Mouse (Mus musculus): ENCODE results near the gene Zfp365. TPM values are rescaled to one million over a fixed set of nuclear protein-coding genes. Genes with fewer than 3 reads are reported as not detected.

The Zfp365 gene
- polyA plus RNA-seq, 1 experiment from 2014 or later, result 2.4 TPM

DNA sequence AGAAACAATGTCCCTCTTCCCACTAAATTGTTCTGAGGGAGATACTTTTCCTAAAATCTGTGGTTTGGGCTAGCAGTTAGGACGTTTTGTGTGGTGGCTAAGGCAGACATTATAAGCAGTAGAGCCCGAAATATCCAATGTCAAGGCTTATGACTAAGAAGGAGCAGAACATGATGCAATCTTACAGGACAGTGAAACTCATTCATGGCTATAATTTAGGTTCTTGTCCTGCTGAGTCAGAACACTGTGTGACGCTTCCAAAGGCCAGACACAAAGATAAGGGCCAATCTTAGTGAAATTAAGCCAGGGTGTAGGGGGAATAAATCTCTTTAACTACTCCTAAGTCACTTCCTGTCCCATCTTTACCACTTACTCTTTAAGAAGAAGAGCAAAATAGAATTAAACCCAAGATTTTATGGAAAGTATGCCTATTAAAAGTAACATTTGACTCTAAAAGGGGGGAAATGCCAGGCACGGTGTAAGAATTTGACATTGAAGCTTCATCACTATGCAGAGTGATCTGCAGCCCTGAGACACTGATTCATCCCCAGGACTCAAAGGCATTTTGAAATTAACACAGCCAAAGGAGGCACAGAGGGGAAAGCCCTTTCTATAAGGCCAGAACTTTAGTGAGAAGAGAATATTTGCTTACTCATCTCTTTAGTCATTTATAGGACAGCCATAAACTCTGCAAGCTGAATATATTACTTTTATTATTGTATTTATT is 13.3 kb downstream of the Zfp365 start:
- Histone ChIP-seq H3K4me1 (replicated peaks) (no peaks in the 10 kb centered on the region), H3K27me3 (no peaks in the 10 kb centered on the region)

DNA sequence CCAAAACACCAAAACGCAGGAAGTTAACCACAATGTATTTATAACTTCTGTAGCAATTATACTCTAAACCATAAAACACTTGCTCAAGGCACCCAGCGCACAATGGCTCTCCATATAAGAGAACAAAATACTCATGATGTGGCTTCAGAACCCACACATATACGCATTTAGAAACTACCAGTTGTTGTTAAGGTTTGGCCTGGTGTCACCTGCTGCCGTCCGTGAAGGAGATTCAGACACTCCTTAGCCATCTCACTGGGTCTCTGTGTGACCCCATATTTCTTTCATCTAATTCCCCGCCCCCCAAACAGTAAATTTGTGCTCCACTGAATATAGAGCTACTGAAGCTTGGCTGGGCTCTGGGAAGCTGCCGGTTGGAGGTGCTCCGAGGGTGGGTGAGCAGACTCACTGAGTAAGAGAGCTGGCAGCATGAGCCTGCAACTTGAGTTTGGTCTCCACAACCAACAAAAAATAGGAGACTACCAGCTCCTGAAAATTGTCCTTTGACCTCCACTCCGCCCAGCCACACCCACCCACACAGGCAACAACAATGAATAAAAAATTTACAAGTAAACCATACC is 14.0 kb downstream of the Zfp365 start:
- Histone ChIP-seq H3K36me3 (no peaks in the 10 kb centered on the region), H3K9me3 (no peaks in the 10 kb centered on the region), H3K27me3 (no peaks in the 10 kb centered on the region), H3K4me3 (no peak overlapping the region), H3K27ac (no peak overlapping the region), H3K4me2 (no peak overlapping the region), H3K4me1 (replicated peaks) (peaks cover 4% of the 10 kb centered on the region; the same call in 1 of the 2 replicates), H3K9ac (no peak overlapping the region)
- no peak for ATAC-seq (ENCODE audit: low FRiP score)
- WGBS, result 95% methylated on average over 9 of the region's 9 CpGs

More for the DNA sequence above, 13.3 kb downstream of the Zfp365 start:
- H3K4me2 ChIP-seq, result no peak overlapping the region
- H3K36me3 ChIP-seq, result no peaks in the 10 kb centered on the region
- H3K9ac ChIP-seq, result no peak overlapping the region
- ATAC-seq (ENCODE audit: low FRiP score), result no peak
- H3K9me3 ChIP-seq, result no peaks in the 10 kb centered on the region
- no peak overlapping the region for H3K27ac ChIP-seq
- 83% methylated on average over 4 of the region's 4 CpGs for WGBS
- no peak overlapping the region for H3K4me3 ChIP-seq

DNA sequence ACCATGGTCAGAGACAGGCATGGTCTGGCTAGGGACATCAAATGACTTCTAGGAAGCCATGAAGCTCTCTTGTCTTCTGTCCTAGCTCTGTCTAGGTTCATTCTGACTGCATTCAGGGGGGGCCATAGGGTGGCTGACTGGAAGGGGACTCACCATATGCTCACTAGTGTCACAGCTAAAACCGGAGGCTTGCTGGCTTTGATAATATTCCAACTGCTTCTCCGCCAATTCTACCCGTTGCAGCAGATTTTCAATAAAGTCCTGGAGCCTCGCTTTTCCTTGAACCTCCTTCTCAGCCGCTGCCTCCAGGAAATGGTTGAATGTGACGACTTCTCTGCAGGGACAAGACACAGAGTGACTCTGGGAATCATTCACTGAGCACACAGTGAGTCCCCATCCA is 15.2 kb downstream of the Zfp365 start:
- 88% methylated on average over 6 of the region's 6 CpGs for WGBS
- no peaks in the 10 kb centered on the region for H3K27me3 ChIP-seq
- H3K27ac ChIP-seq, result no peak overlapping the region
- H3K4me3 ChIP-seq, result no peak overlapping the region
- H3K4me1 ChIP-seq (replicated peaks), result peaks cover 4% of the 10 kb centered on the region; the same call in 1 of the 2 replicates
- no peak overlapping the region for H3K9ac ChIP-seq
- no peaks in the 10 kb centered on the region for H3K9me3 ChIP-seq
- ATAC-seq (ENCODE audit: low FRiP score), result no peak
- no peaks in the 10 kb centered on the region for H3K36me3 ChIP-seq
- no peak overlapping the region for H3K4me2 ChIP-seq

GRCm38 (mm10) chr10:67894683-67895082 is 17.8 kb downstream of the Zfp365 start:
- H3K4me3 ChIP-seq, result no peak overlapping the region
- H3K9ac ChIP-seq, result no peak overlapping the region
- no peaks in the 10 kb centered on the region for H3K9me3 ChIP-seq
- no peaks in the 10 kb centered on the region for H3K36me3 ChIP-seq
- H3K27ac ChIP-seq, result no peak overlapping the region
- ATAC-seq (ENCODE audit: low FRiP score), result no peak
- 88% methylated on average over 7 of the region's 7 CpGs for WGBS
- peaks cover 4% of the 10 kb centered on the region; the same call in 1 of the 2 replicates for H3K4me1 ChIP-seq (replicated peaks)
- no peaks in the 10 kb centered on the region for H3K27me3 ChIP-seq
- no peak overlapping the region for H3K4me2 ChIP-seq

GRCm38 (mm10) chr10:67894059-67894458 is 18.4 kb downstream of the Zfp365 start:
- Histone ChIP-seq H3K27me3 (no peaks in the 10 kb centered on the region), H3K4me1 (replicated peaks) (peaks cover 4% of the 10 kb centered on the region; the same call in 1 of the 2 replicates), H3K4me3 (no peak overlapping the region), H3K27ac (peak overlapping the region; percentile 8; the same call in 1 of the 2 replicates), H3K36me3 (no peaks in the 10 kb centered on the region), H3K4me2 (no peak overlapping the region), H3K9ac (no peak overlapping the region; the same call in 1 of the 2 replicates), H3K9me3 (no peaks in the 10 kb centered on the region)
- ATAC-seq (ENCODE audit: low FRiP score), result no peak
- 71% methylated on average over 8 of the region's 8 CpGs for WGBS

- Histone ChIP-seq H3K27me3 (no peaks in the 10 kb centered on the region), H3K9ac (no peak overlapping the region), H3K4me1 (replicated peaks) (peaks cover 4% of the 10 kb centered on the region; the same call in 1 of the 2 replicates), H3K27ac (no peak overlapping the region), H3K4me2 (no peak overlapping the region), H3K36me3 (no peaks in the 10 kb centered on the region), H3K4me3 (no peak overlapping the region), H3K9me3 (no peaks in the 10 kb centered on the region)
- WGBS, result 90% methylated on average over 10 of the region's 10 CpGs
- ATAC-seq (ENCODE audit: low FRiP score), result no peak
Observed at GRCm38 (mm10) chr10:67893226-67893625, 19.2 kb downstream of the Zfp365 start.

DNA sequence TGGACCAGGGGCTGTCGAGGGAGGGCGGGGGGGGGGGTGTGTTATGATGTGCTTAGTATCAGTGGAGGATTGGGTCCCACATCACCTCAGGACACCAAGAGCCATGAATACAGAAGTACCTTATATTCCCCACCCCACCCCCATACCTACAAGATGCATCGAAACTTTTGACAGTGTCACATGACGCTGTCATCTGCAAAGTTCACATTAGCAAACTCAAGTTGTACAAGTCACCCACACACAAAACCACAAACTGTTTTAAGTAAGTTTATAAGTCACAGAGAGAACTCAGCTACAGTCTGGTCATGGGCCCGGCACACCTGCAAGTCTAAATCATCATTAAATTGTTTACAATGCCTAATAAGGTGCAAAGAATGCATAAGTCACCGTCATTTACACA is 21.3 kb downstream of the Zfp365 start:
- Histone ChIP-seq H3K36me3 (no peaks in the 10 kb centered on the region), H3K9ac (no peak overlapping the region), H3K4me1 (replicated peaks) (peaks cover 4% of the 10 kb centered on the region; the same call in 1 of the 2 replicates), H3K9me3 (no peaks in the 10 kb centered on the region), H3K4me2 (no peak overlapping the region), H3K27ac (no peak overlapping the region), H3K4me3 (no peak overlapping the region), H3K27me3 (no peaks in the 10 kb centered on the region)
- WGBS, result 92% methylated on average over 6 of the region's 6 CpGs
- ATAC-seq (ENCODE audit: low FRiP score), result no peak

DNA sequence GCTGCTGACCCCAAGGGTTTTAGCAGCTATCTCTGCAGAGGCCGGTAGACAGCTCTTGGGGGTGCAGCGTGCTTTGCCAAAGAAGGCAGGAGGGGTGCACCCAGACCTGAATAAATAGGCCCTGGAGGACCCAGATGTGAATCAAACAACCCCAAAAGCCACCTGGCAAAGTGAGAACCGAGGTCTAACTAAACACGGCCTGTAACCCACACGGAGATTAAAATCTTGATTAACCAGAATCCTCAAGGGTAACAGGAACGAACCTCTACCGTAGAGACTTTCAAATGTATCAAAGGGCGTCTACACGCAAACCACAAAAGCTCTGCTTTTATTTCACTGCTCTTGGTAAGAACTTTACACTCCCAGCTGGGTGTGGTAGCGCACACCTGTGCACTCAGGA is 24.5 kb downstream of the Zfp365 start:
- no peaks in the 10 kb centered on the region for H3K4me1 ChIP-seq (replicated peaks)
- no peaks in the 10 kb centered on the region for H3K27me3 ChIP-seq
- 94% methylated on average over 10 of the region's 10 CpGs for WGBS
- no peak overlapping the region for H3K9ac ChIP-seq
- H3K9me3 ChIP-seq, result no peaks in the 10 kb centered on the region
- no peak overlapping the region for H3K4me2 ChIP-seq
- no peak overlapping the region for H3K4me3 ChIP-seq
- ATAC-seq (ENCODE audit: low FRiP score), result no peak
- H3K27ac ChIP-seq, result no peak overlapping the region
- no peaks in the 10 kb centered on the region for H3K36me3 ChIP-seq

DNA sequence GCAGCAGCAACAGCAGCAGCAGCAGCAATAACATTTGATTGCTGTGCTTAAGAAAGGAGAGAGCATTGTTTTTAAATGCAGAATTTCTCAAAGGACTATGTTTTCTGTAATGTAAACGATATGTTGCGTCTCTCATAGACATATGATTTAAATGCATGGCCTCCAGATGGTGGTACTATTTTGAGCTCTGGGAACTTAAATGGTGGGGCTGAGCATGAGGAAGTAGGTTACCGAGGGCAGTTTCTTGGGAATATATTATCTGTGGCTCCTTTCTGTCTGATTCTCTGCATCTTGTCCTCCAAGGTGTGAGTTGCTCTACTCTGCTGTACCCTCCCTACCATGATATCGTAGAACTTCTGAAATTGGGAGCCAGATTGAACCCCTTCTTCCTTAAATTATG is 31.8 kb downstream of the Zfp365 start:
- no peaks in the 10 kb centered on the region for H3K36me3 ChIP-seq
- H3K4me2 ChIP-seq, result no peak overlapping the region
- H3K27ac ChIP-seq, result no peak overlapping the region
- ATAC-seq (ENCODE audit: low FRiP score), result no peak
- no peak overlapping the region for H3K4me3 ChIP-seq
- no peaks in the 10 kb centered on the region for H3K4me1 ChIP-seq (replicated peaks)
- no peak overlapping the region for H3K9ac ChIP-seq
- no peaks in the 10 kb centered on the region for H3K9me3 ChIP-seq
- no peaks in the 10 kb centered on the region for H3K27me3 ChIP-seq
- WGBS, result 89% methylated on average over 4 of the region's 4 CpGs

GRCm38 (mm10) chr10:67871811-67872210 is 40.7 kb downstream of the Zfp365 start:
- no peak overlapping the region for H3K4me3 ChIP-seq
- no peak overlapping the region for H3K4me2 ChIP-seq
- H3K9me3 ChIP-seq, result no peaks in the 10 kb centered on the region
- no peaks in the 10 kb centered on the region for H3K4me1 ChIP-seq (replicated peaks)
- no peaks in the 10 kb centered on the region for H3K36me3 ChIP-seq
- WGBS, result 22% methylated on average over 2 of the region's 2 CpGs
- ATAC-seq (ENCODE audit: low FRiP score), result 0 out of 2 replicates have a peak, but pooled peaks have one; percentile 28
- no peaks in the 10 kb centered on the region for H3K27me3 ChIP-seq
- H3K27ac ChIP-seq, result no peak overlapping the region
- H3K9ac ChIP-seq, result no peak overlapping the region

GRCm38 (mm10) chr10:67868234-67868633 is 44.2 kb downstream of the Zfp365 start:
- no peak for ATAC-seq (ENCODE audit: low FRiP score)
- no peaks in the 10 kb centered on the region for H3K27me3 ChIP-seq
- no peaks in the 10 kb centered on the region for H3K4me1 ChIP-seq (replicated peaks)
- WGBS, result 88% methylated on average over 3 of the region's 3 CpGs
- no peak overlapping the region for H3K27ac ChIP-seq
- H3K4me3 ChIP-seq, result no peak overlapping the region
- H3K9me3 ChIP-seq, result no peaks in the 10 kb centered on the region
- H3K9ac ChIP-seq, result no peak overlapping the region
- H3K36me3 ChIP-seq, result no peaks in the 10 kb centered on the region
- H3K4me2 ChIP-seq, result no peak overlapping the region

DNA sequence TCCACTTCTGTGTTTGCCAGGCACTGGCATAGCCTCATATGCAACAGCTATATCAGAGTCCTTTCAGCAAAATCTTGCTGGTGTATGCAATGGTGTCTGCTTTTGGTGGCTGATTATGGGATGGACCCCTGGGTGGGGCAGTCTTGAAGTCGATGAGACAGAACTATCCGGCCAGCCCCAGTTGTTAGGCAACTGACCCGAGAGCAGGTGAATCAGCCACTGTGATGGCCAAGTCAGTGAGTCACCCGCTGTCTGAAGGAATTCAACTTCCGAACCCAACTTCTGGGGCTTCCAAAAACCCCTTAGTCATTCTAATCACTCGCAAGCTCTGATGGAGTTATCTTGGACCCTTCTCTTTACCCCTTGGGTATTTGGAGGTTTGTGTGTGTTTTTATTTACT is 46.6 kb downstream of the Zfp365 start:
- WGBS, result 96% methylated on average over 6 of the region's 6 CpGs
- no peaks in the 10 kb centered on the region for H3K27me3 ChIP-seq

GRCm38 (mm10) chr10:67865063-67865462 is 47.4 kb downstream of the Zfp365 start:
- H3K4me1 ChIP-seq (replicated peaks), result no peaks in the 10 kb centered on the region
- WGBS, result 79% methylated on average over 3 of the region's 3 CpGs
- H3K36me3 ChIP-seq, result no peaks in the 10 kb centered on the region
- H3K9ac ChIP-seq, result no peak overlapping the region
- no peaks in the 10 kb centered on the region for H3K9me3 ChIP-seq
- 0 out of 2 replicates have a peak, but pooled peaks cover 4% of the 10 kb centered on the region for H3K27me3 ChIP-seq
- no peak overlapping the region for H3K27ac ChIP-seq
- no peak for ATAC-seq (ENCODE audit: low FRiP score)
- no peak overlapping the region for H3K4me2 ChIP-seq
- H3K4me3 ChIP-seq, result no peak overlapping the region

More for the DNA sequence above, 46.6 kb downstream of the Zfp365 start:
- Histone ChIP-seq H3K9ac (no peak overlapping the region), H3K9me3 (no peaks in the 10 kb centered on the region), H3K4me3 (no peak overlapping the region), H3K36me3 (no peaks in the 10 kb centered on the region), H3K4me2 (no peak overlapping the region), H3K4me1 (replicated peaks) (no peaks in the 10 kb centered on the region), H3K27ac (no peak overlapping the region)
- no peak for ATAC-seq (ENCODE audit: low FRiP score)

Measured in hindbrain, embryonic 13.5 days (tissue).